Mouse (Mus musculus) T-cell, adult 66 days (primary cell): ENCODE data around the gene Med27. TPM values are rescaled to one million over a fixed set of nuclear protein-coding genes. Genes with fewer than 3 reads are reported as not detected.

Source experiments
- total RNA-seq, 2 experiments: library from RNA; stranded (reverse); gene quantifications; 3 replicates in 1 of 2; 4 replicates in 1 of 2; pipeline ENCODE4 v1.2.4; 2023

Med27 gene
- 10 to 100 TPM; 47.3 to 51.7 TPM for total RNA-seq

DNA sequence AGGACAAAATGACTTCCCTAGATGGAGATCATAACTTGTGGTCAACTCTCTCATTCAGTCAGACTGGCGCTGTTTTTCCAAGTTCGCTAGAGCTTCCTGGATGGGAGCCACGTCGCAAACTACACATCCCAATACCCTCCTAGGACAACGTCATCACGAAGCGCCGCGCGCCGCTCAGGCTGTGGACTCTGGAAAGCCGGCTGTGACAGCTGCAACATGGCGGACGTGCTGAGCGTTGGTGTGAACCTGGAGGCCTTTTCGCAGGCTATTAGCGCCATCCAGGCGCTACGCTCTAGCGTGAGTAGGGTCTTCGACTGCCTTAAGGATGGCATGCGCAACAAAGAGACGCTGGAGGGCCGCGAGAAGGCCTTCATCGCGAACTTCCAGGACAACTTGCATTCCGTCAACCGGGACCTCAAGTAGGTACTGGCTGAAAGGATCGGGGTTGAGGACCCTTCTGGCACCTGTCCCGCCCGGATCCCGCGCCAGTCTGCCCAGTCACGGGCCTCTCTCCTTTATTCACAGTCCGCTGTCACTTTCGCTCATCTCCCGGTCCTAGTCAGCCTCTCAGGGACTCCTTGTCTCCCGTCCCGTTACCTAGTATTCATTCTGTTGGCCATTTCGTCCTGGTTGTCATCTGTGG lies at the start of gene Med27:
Gene Med27, plus strand, starts transcription at position 191 of the 643 bp plus-strand sequence.

Other genes starting within 250 kb of the Med27 start
- 100 to 1,000 TPM; 143 to 147 TPM for gene Setx, start 222.6 kb upstream of the Med27 start, total RNA-seq
- gene Ntng2, start 93.8 kb upstream of the Med27 start, total RNA-seq = 10 to 100 TPM; 15.6 to 18.0 TPM